Mouse (Mus musculus): ENCODE data around the gene Vsig4. TPM values are rescaled to one million over a fixed set of nuclear protein-coding genes. Genes with fewer than 3 reads are reported as not detected.

Vsig4 gene
- polyA plus RNA-seq, 1 experiment from 2014 or later = not detected

MicroRNAs within 50 kb of the gene (microRNA counts, 519-probe panel; counts per million panel counts)
- 6,864 counts per million, percentile 96 among the panel's probes with 10 or more counts for microRNA mmu-miR-223

Small RNAs within 50 kb of the gene (microRNA-seq; reads per million reads assigned to microRNA genes)
- gene Mir223 = 6,937 reads per million, percentile 90 among the genes with 10 or more reads in this experiment

Other genes starting within 250 kb of the Vsig4 start
- gene Msn, start 197.4 kb downstream of the Vsig4 start, polyA plus RNA-seq (2016; fragmentation: Nextera tagmentation; extraction: Ambion mirVana) = 76.7 and 79.1 TPM in 2 replicates
- 2.1 and 2.9 TPM in 2 replicates for gene Heph, start 161.9 kb upstream of the Vsig4 start, polyA plus RNA-seq (2016; fragmentation: Nextera tagmentation; extraction: Ambion mirVana)
- gene Hsf3, start 162.9 kb upstream of the Vsig4 start, polyA plus RNA-seq (2016; fragmentation: Nextera tagmentation; extraction: Ambion mirVana) = not detected in 2 replicates

Data from liver, embryonic 12.5 days (tissue).